Mouse (Mus musculus): ENCODE results near the gene Disp1. TPM values are rescaled to one million over a fixed set of nuclear protein-coding genes. Genes with fewer than 3 reads are reported as not detected.

Disp1 gene
- polyA plus RNA-seq, 1 experiment from 2014 or later = 9.6 TPM

GRCm38 (mm10) chr1:183107476-183107875 is 113.8 kb downstream of the Disp1 start:
- Histone ChIP-seq H3K27ac (no peak overlapping the region), H3K36me3 (replicated peaks) (no peaks in the 10 kb centered on the region), H3K4me3 (no peak overlapping the region), H3K4me2 (no peak overlapping the region), H3K9ac (no peak overlapping the region), H3K9me3 (no peaks in the 10 kb centered on the region), H3K27me3 (replicated peaks) (no peaks in the 10 kb centered on the region), H3K4me1 (no peaks in the 10 kb centered on the region)
- ATAC-seq (replicated peaks) = no peak
- WGBS = 85% methylated on average over 2 of the region's 2 CpGs

GRCm38 (mm10) chr1:183104696-183105095 is 116.6 kb downstream of the Disp1 start:
- no peaks in the 10 kb centered on the region for H3K9me3 ChIP-seq
- no peak for ATAC-seq (replicated peaks)
- H3K9ac ChIP-seq = no peak overlapping the region
- WGBS = 91% methylated on average over 5 of the region's 5 CpGs
- H3K4me1 ChIP-seq = no peaks in the 10 kb centered on the region
- no peak overlapping the region for H3K4me3 ChIP-seq
- H3K36me3 ChIP-seq (replicated peaks) = no peaks in the 10 kb centered on the region
- no peak overlapping the region for H3K27ac ChIP-seq
- H3K27me3 ChIP-seq (replicated peaks) = no peaks in the 10 kb centered on the region
- H3K4me2 ChIP-seq = no peak overlapping the region

GRCm38 (mm10) chr1:183102775-183103174 is 118.5 kb downstream of the Disp1 start:
- H3K27me3 ChIP-seq (replicated peaks) = no peaks in the 10 kb centered on the region
- H3K4me3 ChIP-seq = no peak overlapping the region
- no peak for ATAC-seq (replicated peaks)
- WGBS = 74% methylated on average over 3 of the region's 3 CpGs
- H3K4me2 ChIP-seq = no peak overlapping the region
- no peaks in the 10 kb centered on the region for H3K36me3 ChIP-seq (replicated peaks)
- H3K4me1 ChIP-seq = no peaks in the 10 kb centered on the region
- no peak overlapping the region for H3K9ac ChIP-seq
- H3K27ac ChIP-seq = no peak overlapping the region
- H3K9me3 ChIP-seq = no peaks in the 10 kb centered on the region

- no peaks in the 10 kb centered on the region for H3K9me3 ChIP-seq
- H3K9ac ChIP-seq = no peak overlapping the region
- no peak for ATAC-seq (replicated peaks)
- H3K27ac ChIP-seq = no peak overlapping the region
- no peak overlapping the region for H3K4me3 ChIP-seq
- H3K4me1 ChIP-seq = no peaks in the 10 kb centered on the region
- H3K4me2 ChIP-seq = no peak overlapping the region
- no peaks in the 10 kb centered on the region for H3K27me3 ChIP-seq (replicated peaks)
- WGBS = 66% methylated on average over 8 of the region's 8 CpGs
- no peaks in the 10 kb centered on the region for H3K36me3 ChIP-seq (replicated peaks)
Measured at GRCm38 (mm10) chr1:183102153-183102552, 119.2 kb downstream of the Disp1 start.

GRCm38 (mm10) chr1:183101371-183101770 is 120.0 kb downstream of the Disp1 start:
- ATAC-seq (replicated peaks) = no peak
- Histone ChIP-seq H3K27ac (no peak overlapping the region), H3K27me3 (replicated peaks) (no peaks in the 10 kb centered on the region), H3K9ac (no peak overlapping the region), H3K4me1 (no peaks in the 10 kb centered on the region), H3K36me3 (replicated peaks) (no peaks in the 10 kb centered on the region), H3K4me2 (no peak overlapping the region), H3K9me3 (no peaks in the 10 kb centered on the region), H3K4me3 (no peak overlapping the region)
- 89% methylated on average over 3 of the region's 3 CpGs for WGBS

GRCm38 (mm10) chr1:183100245-183100644 is 121.1 kb downstream of the Disp1 start:
- H3K27me3 ChIP-seq (replicated peaks) = no peaks in the 10 kb centered on the region
- no peak overlapping the region for H3K4me2 ChIP-seq
- no peak for ATAC-seq (replicated peaks)
- H3K9ac ChIP-seq = no peak overlapping the region
- no peaks in the 10 kb centered on the region for H3K9me3 ChIP-seq
- WGBS = 93% methylated on average over 5 of the region's 5 CpGs
- H3K27ac ChIP-seq = no peak overlapping the region
- no peaks in the 10 kb centered on the region for H3K36me3 ChIP-seq (replicated peaks)
- peaks cover 9% of the 10 kb centered on the region; the same call in 1 of the 2 replicates for H3K4me1 ChIP-seq
- H3K4me3 ChIP-seq = no peak overlapping the region

GRCm38 (mm10) chr1:183099686-183100085 is 121.6 kb downstream of the Disp1 start:
- Histone ChIP-seq H3K4me2 (no peak overlapping the region), H3K27me3 (replicated peaks) (no peaks in the 10 kb centered on the region), H3K27ac (no peak overlapping the region), H3K4me1 (peaks cover 9% of the 10 kb centered on the region; the same call in 1 of the 2 replicates), H3K36me3 (replicated peaks) (no peaks in the 10 kb centered on the region), H3K4me3 (no peak overlapping the region), H3K9ac (no peak overlapping the region), H3K9me3 (no peaks in the 10 kb centered on the region)
- ATAC-seq (replicated peaks) = no peak
- 92% methylated on average over 12 of the region's 12 CpGs for WGBS

GRCm38 (mm10) chr1:183097606-183098005 is 123.7 kb downstream of the Disp1 start:
- H3K27me3 ChIP-seq (replicated peaks) = no peaks in the 10 kb centered on the region
- no peaks in the 10 kb centered on the region for H3K36me3 ChIP-seq (replicated peaks)
- H3K4me3 ChIP-seq = no peak overlapping the region
- H3K27ac ChIP-seq = no peak overlapping the region
- H3K9me3 ChIP-seq = no peaks in the 10 kb centered on the region
- no peak overlapping the region for H3K4me2 ChIP-seq
- ATAC-seq (replicated peaks) = no peak
- H3K9ac ChIP-seq = no peak overlapping the region
- peaks cover 9% of the 10 kb centered on the region; the same call in 1 of the 2 replicates for H3K4me1 ChIP-seq
- 91% methylated on average over 10 of the region's 10 CpGs for WGBS

GRCm38 (mm10) chr1:183095454-183096088 is 125.8 kb downstream of the Disp1 start:
- H3K4me1 ChIP-seq = peaks cover 9% of the 10 kb centered on the region; the same call in 1 of the 2 replicates
- 52% methylated on average over 8 of the region's 8 CpGs for WGBS
- H3K9ac ChIP-seq = no peak overlapping the region
- H3K4me3 ChIP-seq = no peak overlapping the region
- no peaks in the 10 kb centered on the region for H3K36me3 ChIP-seq (replicated peaks)
- H3K4me2 ChIP-seq = no peak overlapping the region
- no peak overlapping the region for H3K27ac ChIP-seq
- ATAC-seq (replicated peaks) = no peak
- no peaks in the 10 kb centered on the region for H3K9me3 ChIP-seq
- no peaks in the 10 kb centered on the region for H3K27me3 ChIP-seq (replicated peaks)

GRCm38 (mm10) chr1:183092296-183092695 is 129.0 kb downstream of the Disp1 start:
- Histone ChIP-seq H3K27ac (no peak overlapping the region), H3K27me3 (replicated peaks) (no peaks in the 10 kb centered on the region), H3K4me1 (peaks cover 9% of the 10 kb centered on the region; the same call in 1 of the 2 replicates), H3K9me3 (no peaks in the 10 kb centered on the region), H3K4me2 (no peak overlapping the region), H3K4me3 (no peak overlapping the region), H3K9ac (no peak overlapping the region), H3K36me3 (replicated peaks) (peaks cover 23% of the 10 kb centered on the region)
- no peak for ATAC-seq (replicated peaks)
- 80% methylated on average over 4 of the region's 4 CpGs for WGBS

GRCm38 (mm10) chr1:183091203-183091602 is 130.1 kb downstream of the Disp1 start:
- no peak overlapping the region for H3K4me3 ChIP-seq
- no peak overlapping the region for H3K27ac ChIP-seq
- H3K9ac ChIP-seq = no peak overlapping the region
- no peaks in the 10 kb centered on the region for H3K9me3 ChIP-seq
- peaks cover 23% of the 10 kb centered on the region for H3K36me3 ChIP-seq (replicated peaks)
- 91% methylated on average over 7 of the region's 7 CpGs for WGBS
- H3K27me3 ChIP-seq (replicated peaks) = no peaks in the 10 kb centered on the region
- ATAC-seq (replicated peaks) = no peak
- peaks cover 9% of the 10 kb centered on the region; the same call in 1 of the 2 replicates for H3K4me1 ChIP-seq
- no peak overlapping the region for H3K4me2 ChIP-seq

GRCm38 (mm10) chr1:183088661-183089060 is 132.7 kb downstream of the Disp1 start:
- 98% methylated on average over 23 of the region's 23 CpGs for WGBS
- no peak overlapping the region for H3K27ac ChIP-seq
- H3K9me3 ChIP-seq = no peaks in the 10 kb centered on the region
- H3K4me1 ChIP-seq = no peaks in the 10 kb centered on the region
- no peak overlapping the region for H3K9ac ChIP-seq
- H3K4me2 ChIP-seq = no peak overlapping the region
- no peak for ATAC-seq (replicated peaks)
- no peaks in the 10 kb centered on the region for H3K27me3 ChIP-seq (replicated peaks)
- H3K36me3 ChIP-seq (replicated peaks) = peaks cover 26% of the 10 kb centered on the region
- no peak overlapping the region for H3K4me3 ChIP-seq

GRCm38 (mm10) chr1:183086843-183087242 is 134.5 kb downstream of the Disp1 start:
- H3K9me3 ChIP-seq = no peaks in the 10 kb centered on the region
- H3K36me3 ChIP-seq (replicated peaks) = peaks cover 26% of the 10 kb centered on the region
- WGBS = 94% methylated on average over 14 of the region's 14 CpGs
- ATAC-seq (replicated peaks) = no peak
- H3K27me3 ChIP-seq (replicated peaks) = no peaks in the 10 kb centered on the region
- no peak overlapping the region for H3K4me3 ChIP-seq
- H3K27ac ChIP-seq = no peak overlapping the region
- H3K9ac ChIP-seq = no peak overlapping the region
- H3K4me1 ChIP-seq = no peaks in the 10 kb centered on the region
- H3K4me2 ChIP-seq = no peak overlapping the region
